Mouse (Mus musculus) heart, embryonic 13.5 days (tissue): Measurements from ENCODE around the gene Psap. TPM values are rescaled to one million over a fixed set of nuclear protein-coding genes. Genes with fewer than 3 reads are reported as not detected.

ENCODE experiments used
- ATAC-seq: fragments of 200-750 bp; cut with Nextera tagmentation; 2 replicates; pipeline ENCODE4 v1.8.0; 2017; ENCODE audit warnings: moderate TSS enrichment; ENCODE audit not compliant: insufficient number of reproducible peaks, low FRiP score, low TSS enrichment; ENCODE audit errors: extremely low read depth
- H3K27ac ChIP-seq: fragments of 300-500 bp; sonication (generic); replicated peaks from 2 replicates; pipeline ENCODE4 v1.5.1; 2015; ENCODE audit warnings: moderate library complexity, mild to moderate bottlenecking, inconsistent platforms
- H3K27me3 ChIP-seq: fragments of 300-500 bp; sonication (generic); replicated peaks from 2 replicates; pipeline ENCODE4 v1.6.1; 2015; ENCODE audit warnings: mild to moderate bottlenecking, inconsistent platforms
- H3K36me3 ChIP-seq: fragments of 300-500 bp; sonication (generic); 2 replicates; pipeline ENCODE4 v1.6.1; 2015; ENCODE audit warnings: mild to moderate bottlenecking, inconsistent platforms
- H3K4me1 ChIP-seq: fragments of 300-500 bp; sonication (generic); 2 replicates; pipeline ENCODE4 v1.6.1; 2015; ENCODE audit warnings: inconsistent platforms
- H3K4me2 ChIP-seq: fragments of 300-500 bp; sonication (generic); 2 replicates; pipeline ENCODE4 v1.6.1; 2015; ENCODE audit warnings: inconsistent platforms, mild to moderate bottlenecking, moderate library complexity
- H3K4me3 ChIP-seq: fragments of 300-500 bp; sonication (generic); 2 replicates; pipeline ENCODE4 v1.5.1; 2015; ENCODE audit warnings: moderate library complexity, mild to moderate bottlenecking, inconsistent platforms
- H3K9ac ChIP-seq: fragments of 300-500 bp; sonication (generic); 2 replicates; pipeline ENCODE4 v1.6.1; 2015; ENCODE audit warnings: inconsistent platforms, mild to moderate bottlenecking, moderate library complexity
- H3K9me3 ChIP-seq: fragments of 300-500 bp; sonication (generic); 2 replicates; pipeline ENCODE4 v1.6.1; 2016; ENCODE audit warnings: inconsistent platforms
- WGBS: fragments of 180-500 bp; shearing (Covaris S2); methylation state at CpG from one replicate; pipeline ENCODE4 v1.1.7; 2015; ENCODE audit warnings: mixed read lengths; 5-methylcytosine and 5-hydroxymethylcytosine counted together
- polyA plus RNA-seq: library from polyadenylated mRNA; unstranded; fragments of >200 nt; fragmentation: Nextera tagmentation; extraction: Ambion mirVana; gene quantifications from 2 replicates; pipeline ENCODE4 v1.2.1, GENCODE M21; 2015

Psap gene
- polyA plus RNA-seq, 1 experiment from 2014 or later = 95.7 TPM

DNA sequence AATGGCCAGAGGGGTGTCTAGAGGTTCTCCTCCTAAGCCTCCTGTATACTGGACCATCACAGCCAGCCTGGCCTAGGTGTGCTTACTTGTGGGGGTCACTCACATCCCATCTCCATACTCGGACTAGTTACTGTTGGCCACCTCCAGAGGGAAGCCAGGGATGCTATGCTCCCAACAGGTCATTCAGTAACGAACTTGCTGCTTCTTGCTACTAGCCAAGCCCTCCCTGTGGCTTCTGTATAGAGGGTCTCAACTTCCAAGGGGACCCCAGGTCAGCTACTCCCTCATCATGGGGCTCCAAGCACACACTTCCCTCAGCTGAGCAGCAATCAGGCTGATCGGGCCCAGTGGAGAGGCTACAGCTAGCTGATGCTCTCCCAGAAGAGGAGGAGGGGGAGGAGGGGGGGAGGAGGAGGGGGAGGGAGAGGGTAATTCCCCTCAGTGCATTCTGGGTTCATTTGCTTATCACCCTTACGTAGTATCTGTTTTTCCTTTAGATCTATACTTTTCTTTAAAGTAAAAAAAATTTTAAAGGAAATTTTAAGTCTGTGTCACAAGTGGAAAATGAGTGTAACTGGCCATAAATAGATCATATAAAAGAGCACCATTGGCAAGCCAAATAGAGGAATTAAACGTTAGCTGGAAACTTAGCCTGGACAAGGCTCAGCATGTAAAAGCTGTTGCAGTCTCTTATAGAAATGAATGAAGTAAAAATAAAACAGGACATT is 72.8 kb downstream of the Psap start:
- Histone ChIP-seq H3K4me2 (peak overlapping the region; percentile 56), H3K4me1 (peaks cover 65% of the 10 kb centered on the region), H3K36me3 (no peaks in the 10 kb centered on the region), H3K27me3 (peaks cover 3% of the 10 kb centered on the region; the same call in 1 of the 2 replicates), H3K27ac (peak overlapping the region; percentile 86), H3K4me3 (peak overlapping the region; percentile 43), H3K9ac (no peak overlapping the region; the same call in none of the 2 replicates), H3K9me3 (no peaks in the 10 kb centered on the region)
- 41% methylated on average over 5 of the region's 5 CpGs for WGBS
- no peak for ATAC-seq

DNA sequence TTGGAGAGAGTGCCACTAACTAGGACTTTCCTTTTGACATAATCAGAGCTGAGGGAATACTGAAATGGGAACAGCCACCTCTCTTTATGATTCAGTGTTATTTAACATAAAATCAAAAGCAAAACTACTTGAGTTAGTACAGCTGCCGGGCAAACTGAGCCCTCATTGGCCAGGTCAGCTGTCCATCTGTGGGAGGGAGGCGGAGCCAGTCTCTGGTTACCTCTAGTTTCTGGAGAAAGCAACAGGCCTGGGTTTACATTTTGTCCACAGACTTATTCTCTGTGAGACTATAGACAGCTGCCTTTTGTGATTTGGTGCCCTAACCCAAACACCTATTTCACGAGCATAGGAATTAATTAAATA is 73.4 kb downstream of the Psap start:
- no peak; the same call in 1 of the 2 replicates for ATAC-seq

DNA sequence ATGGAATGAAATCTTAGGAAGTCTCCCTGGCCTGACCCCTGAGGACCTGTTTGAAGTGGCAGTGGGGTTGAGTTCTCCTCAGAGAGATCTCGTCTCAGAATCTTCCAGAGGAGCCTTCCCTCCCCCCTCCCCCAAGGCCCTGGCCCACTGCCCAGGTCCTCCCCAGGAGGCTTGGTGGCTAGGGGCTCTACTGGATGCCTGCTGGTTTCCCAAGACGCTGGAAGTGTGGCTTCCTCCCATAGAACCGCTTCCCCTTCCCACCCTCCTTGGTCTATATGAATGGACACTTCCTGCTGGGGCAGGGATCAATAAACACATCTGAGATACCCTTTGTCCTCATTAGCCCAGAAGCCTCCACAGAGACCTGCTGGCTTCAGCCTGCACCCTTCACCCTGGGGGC is 73.8 kb downstream of the Psap start:
- no peak overlapping the region for H3K4me3 ChIP-seq
- no peak for ATAC-seq
- no peaks in the 10 kb centered on the region for H3K36me3 ChIP-seq
- H3K9ac ChIP-seq = no peak overlapping the region
- H3K4me2 ChIP-seq = peak overlapping the region; percentile 56
- peaks cover 65% of the 10 kb centered on the region for H3K4me1 ChIP-seq
- no peaks in the 10 kb centered on the region for H3K9me3 ChIP-seq
- WGBS = 18% methylated on average over 3 of the region's 3 CpGs
- peak overlapping the region; percentile 86 for H3K27ac ChIP-seq
- peaks cover 3% of the 10 kb centered on the region; the same call in 1 of the 2 replicates for H3K27me3 ChIP-seq

More for the DNA sequence above, 73.4 kb downstream of the Psap start:
- Histone ChIP-seq H3K9me3 (no peaks in the 10 kb centered on the region), H3K4me1 (peaks cover 67% of the 10 kb centered on the region), H3K4me3 (peak overlapping the region; percentile 43), H3K9ac (no peak overlapping the region; the same call in 1 of the 2 replicates), H3K4me2 (peak overlapping the region; percentile 56), H3K27me3 (peaks cover 3% of the 10 kb centered on the region; the same call in 1 of the 2 replicates), H3K27ac (peak overlapping the region; percentile 86), H3K36me3 (no peaks in the 10 kb centered on the region)
- 21% methylated on average over 3 of the region's 3 CpGs for WGBS

DNA sequence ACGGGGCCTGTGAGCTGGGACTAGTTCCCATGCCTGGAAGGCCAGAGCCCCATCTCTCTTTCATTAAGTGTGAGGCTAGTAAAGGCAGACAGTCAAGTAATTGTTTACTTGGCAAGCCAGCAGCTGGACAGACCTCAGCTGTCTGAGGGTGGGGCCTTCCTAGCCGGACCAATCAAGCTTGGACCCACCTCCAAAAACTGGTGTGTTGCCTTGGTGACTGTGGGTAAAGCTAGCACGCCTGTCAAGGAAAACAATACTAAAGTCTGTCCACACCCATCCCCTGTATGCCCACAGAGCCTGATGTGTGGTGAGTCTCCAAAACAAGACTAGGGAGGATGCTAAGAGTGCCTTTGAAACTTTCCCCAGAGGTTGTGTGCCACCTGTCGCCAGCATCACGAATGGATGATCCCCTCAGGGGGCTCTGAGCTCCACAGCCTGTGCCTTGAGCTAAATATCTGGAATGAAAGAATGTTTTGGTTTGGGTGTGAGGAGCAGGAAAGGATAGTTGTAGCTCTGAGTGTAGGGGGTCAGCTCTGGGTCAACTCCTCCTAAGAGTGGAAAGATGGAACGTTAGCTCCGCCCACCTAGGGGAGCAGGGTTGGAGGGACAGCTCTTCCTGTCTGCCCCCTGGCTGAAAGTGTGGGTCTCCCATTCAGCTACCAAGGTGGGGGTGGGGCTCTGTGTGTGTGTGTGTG is 74.5 kb downstream of the Psap start:
- H3K4me3 ChIP-seq = no peak overlapping the region
- H3K36me3 ChIP-seq = no peaks in the 10 kb centered on the region
- no peak overlapping the region for H3K9ac ChIP-seq
- peak; percentile 32; the same call in 1 of the 2 replicates for ATAC-seq
- H3K4me1 ChIP-seq = peaks cover 59% of the 10 kb centered on the region
- no peaks in the 10 kb centered on the region for H3K9me3 ChIP-seq
- peak overlapping the region; percentile 86 for H3K27ac ChIP-seq
- 33% methylated on average over 7 of the region's 7 CpGs for WGBS
- H3K4me2 ChIP-seq = peak overlapping the region; percentile 56; the same call in 1 of the 2 replicates
- H3K27me3 ChIP-seq = peaks cover 3% of the 10 kb centered on the region; the same call in 1 of the 2 replicates

Other genes starting within 250 kb of the Psap start
- 2.6 and 3.0 TPM in 2 replicates for gene Spock2, start 171.4 kb upstream of the Psap start, polyA plus RNA-seq
- gene Chst3, start 58.4 kb upstream of the Psap start, polyA plus RNA-seq = 0.43 and 0.60 TPM in 2 replicates
- 2.4 and 3.2 TPM in 2 replicates for gene Vsir, start 69.2 kb downstream of the Psap start, polyA plus RNA-seq
- 0.62 TPM in 1 of 2 replicates, not detected in the other for gene Gm17455, start 122.1 kb downstream of the Psap start, polyA plus RNA-seq